Mouse (Mus musculus): ENCODE measurements around the gene Cnot1.

Cnot1 gene

DNA sequence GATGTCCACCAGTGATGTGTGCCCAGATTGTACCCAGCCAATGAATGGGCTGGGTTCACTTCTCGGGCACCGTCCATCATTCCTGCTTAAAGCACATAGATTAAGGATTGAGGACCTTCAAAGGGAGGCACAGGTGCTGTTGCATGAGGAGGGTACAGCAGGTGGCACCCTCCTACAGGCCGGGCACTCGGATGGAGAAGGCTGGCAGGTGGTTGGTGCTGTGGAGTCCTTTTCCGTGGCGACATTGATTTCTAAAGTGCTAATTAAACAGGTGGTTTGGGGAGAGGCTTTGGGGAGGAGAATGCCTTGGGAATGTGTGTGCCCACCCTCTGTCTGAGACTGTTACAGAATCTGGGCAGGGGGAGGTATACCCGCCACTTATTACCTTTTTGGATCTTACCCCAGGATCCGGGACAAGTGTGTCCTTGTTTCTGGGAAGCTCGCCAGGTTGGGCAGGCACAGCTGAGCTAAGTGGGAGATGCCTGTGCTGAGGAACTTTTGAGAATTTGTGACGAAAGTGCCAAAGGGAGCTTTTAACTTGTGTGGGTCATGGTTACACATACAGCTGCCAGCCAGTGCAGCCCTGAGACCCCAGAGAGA lies 119.1 kb downstream of the Cnot1 start:
- DNase-seq (ENCODE audit: inconsistent ontology term) = no peak

DNA sequence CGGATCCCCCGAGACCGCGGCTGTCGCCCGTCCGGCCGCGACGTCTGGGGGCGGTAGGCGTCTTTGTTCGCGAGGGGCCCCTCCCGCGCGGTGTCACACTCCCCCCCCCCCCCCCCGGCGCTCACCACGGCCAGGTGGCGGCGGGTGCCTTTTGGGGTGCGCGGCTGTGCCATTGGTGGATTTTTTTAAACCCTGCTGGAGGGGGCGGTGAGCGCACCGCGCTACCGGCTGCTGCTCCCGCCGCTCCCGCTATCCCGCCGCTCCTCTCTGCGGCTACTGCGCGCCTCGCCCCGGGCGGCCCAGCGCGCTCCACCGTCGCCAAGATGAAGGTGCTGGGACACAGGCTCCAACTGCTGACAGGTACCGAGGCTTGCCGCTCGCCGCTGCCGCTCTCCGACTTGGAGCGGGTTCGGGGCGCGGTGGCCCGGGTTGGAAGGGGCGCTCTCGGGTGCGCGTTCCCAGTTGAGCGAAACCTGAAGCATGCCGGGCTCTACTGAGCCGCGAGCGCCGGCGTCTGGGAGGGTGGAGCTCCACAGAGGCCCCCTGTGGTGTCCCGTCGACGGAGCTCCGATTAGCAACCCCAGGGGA lies 129.1 kb downstream of the Cnot1 start:
- DNase-seq (ENCODE audit: inconsistent ontology term) = peak; percentile 34

DNA sequence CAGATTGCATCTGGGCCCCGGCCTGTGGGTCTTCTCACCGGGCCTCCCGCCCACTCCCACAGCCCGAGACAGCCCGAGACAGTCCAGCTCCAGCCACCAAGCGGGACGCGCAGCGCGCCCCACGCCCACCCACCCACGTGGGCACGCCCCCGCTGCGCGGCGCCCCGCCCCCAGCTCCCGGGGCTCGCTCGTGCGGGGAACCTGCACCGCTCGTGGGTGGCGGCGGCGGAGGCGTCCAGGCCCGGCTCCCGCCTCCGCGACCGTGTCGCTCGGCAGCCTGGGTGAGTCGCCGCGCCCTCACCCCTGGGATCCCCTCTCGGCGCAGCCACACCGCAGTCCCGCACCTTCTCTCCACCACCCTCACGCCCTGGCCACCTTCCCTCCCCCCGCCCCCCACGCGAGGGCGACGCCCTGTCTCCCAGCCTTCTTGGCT lies 129.7 kb downstream of the Cnot1 start:
- no peak for DNase-seq (ENCODE audit: inconsistent ontology term)

DNA sequence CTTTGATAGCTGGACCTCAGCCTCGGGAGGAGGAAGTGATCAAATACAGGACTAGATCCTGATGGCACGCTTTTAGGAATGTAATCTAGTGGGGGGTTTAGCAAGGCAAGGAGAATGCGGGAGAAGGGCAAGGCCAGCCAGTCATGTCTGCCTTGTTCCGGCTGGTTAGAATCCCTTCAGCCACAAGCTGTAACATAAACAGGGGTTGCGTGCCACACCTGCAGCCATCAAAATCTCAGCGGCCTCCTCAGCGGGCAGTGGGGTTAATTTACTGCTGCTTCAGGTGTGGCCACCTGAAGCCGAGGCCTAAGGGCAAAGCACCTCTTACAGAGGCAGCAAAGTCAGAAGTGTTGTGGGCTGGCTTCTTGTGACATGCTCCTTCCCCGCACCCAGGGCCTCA lies 130.6 kb downstream of the Cnot1 start, which contains the start of gene Ndrg4:
Gene Ndrg4, plus strand, starts transcription at position 350 of the 400 bp plus-strand sequence.
- DNase-seq (ENCODE audit: inconsistent ontology term) = no peak

DNA sequence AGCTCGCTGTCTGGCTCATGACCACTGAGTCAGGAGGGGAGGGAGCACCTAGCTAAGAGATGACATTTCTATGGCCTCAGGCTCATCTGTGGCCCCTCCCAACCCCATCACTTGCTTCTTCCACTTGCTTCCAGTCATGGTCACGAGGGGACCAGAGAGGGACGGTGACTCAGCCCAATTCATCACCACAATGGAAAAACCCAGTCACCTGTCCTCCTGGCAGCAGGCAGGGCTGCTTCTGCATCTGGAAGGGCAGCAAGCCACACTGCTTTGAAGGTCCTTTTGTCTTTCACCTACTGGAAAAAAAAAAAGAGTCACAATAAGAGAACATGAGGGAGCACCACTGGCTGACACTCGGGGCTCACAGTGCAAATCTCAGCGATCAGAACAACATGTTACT lies 134.5 kb downstream of the Cnot1 start:
- no peak for DNase-seq (ENCODE audit: inconsistent ontology term)

DNA sequence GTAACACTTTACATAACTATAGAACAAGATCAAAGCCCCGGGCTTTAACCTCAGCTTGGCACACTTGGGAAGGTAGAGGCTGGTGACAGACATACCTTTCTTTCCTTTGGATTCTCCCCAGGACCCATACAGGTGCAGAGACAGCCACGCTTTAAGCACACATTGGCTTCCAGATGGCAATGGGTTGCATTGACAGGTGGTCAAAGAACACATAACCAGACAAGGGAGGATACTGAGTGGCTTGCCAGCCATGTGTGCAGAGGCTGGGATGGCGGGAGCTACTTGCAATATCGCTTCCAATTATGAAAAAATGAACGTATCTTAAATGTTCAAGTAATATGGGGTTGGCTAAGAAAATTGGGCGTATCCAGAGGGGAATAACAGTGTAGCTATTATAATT lies 135.4 kb downstream of the Cnot1 start:
- DNase-seq (ENCODE audit: inconsistent ontology term) = no peak

DNA sequence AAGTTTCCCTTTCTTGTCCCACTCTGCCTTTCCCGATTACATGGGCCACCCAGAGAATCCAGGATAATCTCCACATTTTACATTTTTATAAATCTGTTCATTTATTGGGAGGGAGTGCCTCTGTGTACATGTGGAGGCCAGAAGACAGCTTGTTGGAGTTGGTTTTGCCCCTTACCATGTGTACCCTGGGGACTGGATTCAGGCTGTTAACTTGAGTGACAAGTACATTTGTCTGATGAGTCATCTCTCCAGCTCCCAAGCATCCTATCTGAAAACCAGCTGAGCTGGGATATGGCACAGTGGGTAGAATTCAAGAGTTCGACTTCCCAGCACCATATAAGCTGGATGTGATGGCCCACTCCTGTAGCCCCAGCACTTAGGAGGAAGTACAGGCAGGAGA lies 137.3 kb downstream of the Cnot1 start:
- DNase-seq (ENCODE audit: inconsistent ontology term) = no peak
